Mouse (Mus musculus): Measurements from ENCODE around the gene Pfkm.

Pfkm gene

GRCm38 (mm10) chr15:98092372-98093120 is at the start of gene Pfkm:
TSS of gene Pfkm (plus strand) at chr15:98092589.
- peak; percentile 48 for DNase-seq (ENCODE audit: low spot score)

DNA sequence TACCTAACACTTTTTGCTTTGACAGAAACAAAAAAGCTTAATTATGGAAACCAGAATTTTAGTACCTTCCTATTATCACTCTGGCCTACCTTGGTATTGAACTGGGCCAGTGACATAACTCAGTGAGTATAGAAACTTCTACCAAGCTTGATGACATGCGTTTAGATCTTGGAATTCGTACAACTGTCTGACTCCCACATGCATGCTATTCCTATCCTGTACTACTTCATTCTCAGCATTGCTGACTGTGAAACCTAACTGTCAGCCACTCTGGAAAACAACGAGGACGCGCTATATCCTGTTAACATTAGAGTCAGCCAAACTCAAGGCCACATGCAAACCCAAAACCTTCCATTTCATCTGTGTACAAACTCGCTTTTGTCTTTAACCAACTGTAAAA is 48.4 kb upstream of the Pfkm start:
- DNase-seq (ENCODE audit: low spot score): no peak

GRCm38 (mm10) chr15:98044387-98044786 is 48.0 kb upstream of the Pfkm start:
- DNase-seq (ENCODE audit: low spot score): no peak

DNA sequence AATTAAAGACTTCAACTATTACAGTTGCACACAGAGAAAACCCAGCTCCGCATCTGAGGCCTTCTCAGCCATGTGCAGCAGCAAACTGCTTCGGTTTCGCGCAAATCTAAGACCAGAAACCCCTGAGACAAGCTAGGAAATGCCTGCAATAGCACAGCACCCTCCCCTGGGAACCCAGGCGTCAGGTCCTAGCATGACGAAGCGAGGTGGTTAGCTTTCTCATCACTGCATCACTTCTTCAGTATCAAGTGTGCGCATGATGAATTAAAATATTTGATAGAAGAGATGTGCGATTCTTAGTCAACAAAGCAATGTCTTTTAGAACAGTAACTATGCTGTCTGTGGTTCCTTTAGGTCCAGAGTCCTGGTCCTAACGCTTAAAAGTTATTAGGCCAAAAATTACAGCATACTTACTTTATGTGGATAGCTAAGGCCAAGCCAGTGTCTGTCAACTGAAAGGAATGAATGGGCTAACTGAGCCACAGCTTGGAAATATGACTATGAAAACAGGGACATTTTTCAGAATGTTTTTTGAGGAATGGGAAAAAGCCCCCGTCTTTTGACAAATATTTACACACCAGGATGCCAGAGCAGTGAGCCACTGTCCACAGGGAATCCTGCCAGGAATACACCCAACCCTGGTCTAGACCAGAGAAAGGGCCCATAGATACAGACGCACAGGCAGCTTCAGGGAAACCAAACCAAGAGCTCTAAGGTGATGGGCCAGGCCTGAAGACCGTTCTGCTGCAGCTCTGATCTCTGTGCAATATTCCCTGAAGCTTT is 43.3 kb upstream of the Pfkm start:
- DNase-seq (ENCODE audit: low spot score): no peak

DNA sequence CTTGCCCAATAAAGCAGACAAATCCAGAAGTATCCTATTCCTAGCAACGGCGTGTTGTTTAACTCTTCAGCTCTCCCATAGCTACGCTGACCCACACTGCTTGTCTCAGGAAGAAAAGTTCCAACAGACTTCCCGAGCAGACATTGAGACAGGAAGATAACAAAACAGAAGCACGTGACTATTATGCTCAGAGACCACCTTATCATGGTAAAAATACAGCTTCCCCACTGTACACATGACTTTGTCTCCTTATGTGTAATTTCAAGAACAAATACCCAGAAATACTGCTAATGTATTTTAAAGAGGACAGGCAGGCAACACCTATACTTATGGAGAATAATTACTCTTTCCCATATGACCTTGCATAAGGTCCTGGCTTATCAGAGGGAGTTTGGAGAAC is 40.7 kb upstream of the Pfkm start:
- no peak for DNase-seq (ENCODE audit: low spot score)

GRCm38 (mm10) chr15:98055246-98055645 is 37.1 kb upstream of the Pfkm start:
- peak; percentile 88 for DNase-seq (ENCODE audit: low spot score)

GRCm38 (mm10) chr15:98065881-98066280 is 26.5 kb upstream of the Pfkm start:
- no peak for DNase-seq (ENCODE audit: low spot score)

DNA sequence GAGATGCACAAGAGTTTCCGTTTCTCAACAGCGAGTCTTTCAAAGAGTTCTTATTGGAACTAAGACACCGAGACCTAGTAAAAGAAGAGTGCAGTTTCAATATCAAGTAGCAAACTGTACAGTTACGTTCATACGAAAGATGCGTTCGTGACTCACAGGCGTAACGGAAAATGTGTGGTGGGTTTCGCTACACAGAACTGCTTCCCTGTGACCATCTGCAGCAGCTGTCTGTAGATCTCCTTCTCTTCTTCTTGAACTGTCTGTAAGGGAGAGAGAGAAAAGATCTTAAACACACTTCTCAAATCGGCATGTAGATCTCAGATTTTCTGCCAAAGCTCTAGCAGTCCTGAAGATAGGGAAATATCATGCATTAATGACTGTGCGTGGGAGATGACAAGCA is 25.8 kb upstream of the Pfkm start:
- DNase-seq (ENCODE audit: low spot score): no peak

DNA sequence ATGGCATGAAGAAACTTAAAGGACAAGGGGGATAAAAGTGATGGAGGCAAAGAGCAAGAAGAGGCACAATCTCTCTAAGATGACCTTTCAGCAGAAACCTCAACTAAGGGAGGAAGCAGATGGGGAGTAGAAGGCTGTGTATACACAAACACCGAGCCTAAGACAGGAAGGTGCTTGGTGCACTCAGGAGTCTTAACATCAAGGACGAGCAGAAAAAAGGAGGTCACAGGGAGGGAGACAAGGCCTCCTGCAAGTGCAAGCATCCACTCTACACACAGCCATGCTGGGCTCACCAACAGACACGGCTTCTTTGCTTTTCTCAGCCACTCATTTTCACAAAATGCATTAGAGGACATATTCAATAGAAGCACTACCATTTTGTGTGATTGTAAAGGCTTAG is 24.9 kb upstream of the Pfkm start:
- DNase-seq (ENCODE audit: low spot score): no peak

GRCm38 (mm10) chr15:98068506-98068905 is 23.9 kb upstream of the Pfkm start:
- DNase-seq (ENCODE audit: low spot score): no peak

- no peak for DNase-seq (ENCODE audit: low spot score)
Measured at GRCm38 (mm10) chr15:98069566-98070245, 22.7 kb upstream of the Pfkm start.

DNA sequence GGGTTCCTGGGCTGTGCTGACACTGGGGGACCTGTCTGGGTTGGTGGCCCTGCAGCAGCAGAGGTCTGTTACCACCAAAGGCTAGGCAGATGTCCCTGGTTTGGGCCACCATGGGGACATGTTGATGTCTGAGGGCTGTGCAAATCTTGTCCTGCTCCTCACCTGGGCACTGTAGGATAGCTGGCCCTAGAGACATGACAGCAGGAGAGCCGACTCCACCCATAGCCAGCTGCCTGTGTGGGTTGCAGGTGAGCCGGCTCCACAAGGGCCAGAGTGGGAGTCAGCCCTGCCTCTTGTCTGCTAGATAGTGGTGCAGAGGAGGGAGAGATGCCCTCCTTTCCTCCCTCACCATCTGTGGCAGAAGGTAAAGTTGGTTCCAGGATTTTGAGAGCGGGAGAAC is 22.0 kb upstream of the Pfkm start:
- no peak for DNase-seq (ENCODE audit: low spot score)

GRCm38 (mm10) chr15:98074521-98074920 is 17.9 kb upstream of the Pfkm start:
- DNase-seq (ENCODE audit: low spot score): no peak

GRCm38 (mm10) chr15:98075034-98075433 is 17.4 kb upstream of the Pfkm start:
- no peak for DNase-seq (ENCODE audit: low spot score)

DNA sequence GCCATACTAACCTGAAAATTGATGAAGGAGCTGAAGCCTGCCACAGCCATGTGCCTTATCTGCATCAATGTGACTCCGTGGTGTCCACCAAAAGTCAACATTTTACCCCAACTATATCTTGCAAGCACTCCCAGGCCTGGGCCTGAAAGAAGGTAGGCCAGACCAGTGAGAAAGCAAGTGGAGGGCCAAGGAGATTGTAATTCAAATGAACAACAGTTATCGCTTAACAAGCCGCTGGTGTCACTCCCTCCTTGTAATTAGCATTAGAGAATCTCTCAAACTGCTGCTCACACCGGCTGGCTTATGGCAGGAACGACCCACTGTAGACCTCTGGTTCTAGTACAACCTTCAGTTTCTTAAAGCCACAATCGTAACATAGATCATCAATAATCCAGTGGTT is 15.5 kb upstream of the Pfkm start:
- DNase-seq (ENCODE audit: low spot score): no peak

DNA sequence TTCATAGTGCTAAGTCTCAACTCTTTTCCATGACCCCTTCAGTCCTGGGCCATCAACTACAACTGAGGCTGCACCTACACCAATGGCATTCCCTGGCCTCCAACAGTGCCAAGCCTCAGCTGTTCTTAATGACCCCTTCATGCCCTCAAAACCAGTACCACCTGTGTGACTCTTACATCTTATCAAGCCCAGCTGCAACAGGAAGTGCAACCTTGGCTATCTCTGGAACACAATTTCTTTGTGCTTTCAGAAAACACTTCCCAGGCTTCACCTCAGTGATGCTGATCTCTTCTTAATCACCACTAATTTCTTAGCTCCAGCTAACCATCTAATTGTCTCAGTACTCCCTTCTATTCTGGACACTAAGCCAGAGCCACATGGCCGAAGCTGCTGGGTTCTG is 3.5 kb upstream of the Pfkm start:
- no peak for DNase-seq (ENCODE audit: low spot score)

- peak; percentile 51 for DNase-seq (ENCODE audit: low spot score)
Measured at GRCm38 (mm10) chr15:98089421-98090183, 2.8 kb upstream of the Pfkm start.

GRCm38 (mm10) chr15:98091841-98092240 is 548 bp upstream of the Pfkm start:
- DNase-seq (ENCODE audit: low spot score): peak; percentile 8

- peak; percentile 92 for DNase-seq (ENCODE audit: low spot score)
Measured at GRCm38 (mm10) chr15:98093121-98094011, 977 bp downstream of the Pfkm start, which contains the start of gene Senp1. TSS of gene Senp1 (minus strand) at chr15:98093744.

DNA sequence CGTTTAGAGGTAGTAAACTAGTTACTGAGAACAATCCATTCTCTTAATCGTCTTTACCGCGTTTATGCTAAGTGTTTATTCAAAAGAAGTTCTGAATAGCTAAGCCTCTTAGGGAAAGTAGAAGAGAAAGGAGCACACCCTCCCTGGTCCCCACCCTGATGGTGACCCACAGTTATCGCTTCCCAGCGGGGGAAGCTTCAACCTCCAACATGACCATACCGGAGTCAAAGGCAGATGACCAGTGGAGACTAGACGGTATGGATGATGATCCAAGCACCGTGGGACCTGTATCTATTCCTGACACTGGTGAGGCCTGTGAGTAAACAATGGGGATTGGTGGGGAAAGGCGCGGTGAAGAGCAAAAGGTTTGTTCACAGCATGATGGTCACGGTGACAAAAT is 2.5 kb downstream of the Pfkm start:
- DNase-seq (ENCODE audit: low spot score): no peak

- DNase-seq (ENCODE audit: low spot score): peak; percentile 10
Measured at GRCm38 (mm10) chr15:98096957-98097356, 4.6 kb downstream of the Pfkm start.

Measured in embryo, embryonic 10.5 days (tissue).